Mouse (Mus musculus): ENCODE results near the gene Gm20388. TPM values are rescaled to one million over a fixed set of nuclear protein-coding genes. Genes with fewer than 3 reads are reported as not detected.

The Gm20388 gene
- polyA plus RNA-seq, 1 experiment from 2014 or later, result not detected

- Histone ChIP-seq H3K27ac (no peak overlapping the region), H3K4me1 (replicated peaks; ENCODE audit: control insufficient read depth, insufficient read depth, low read length) (peaks cover 28% of the 10 kb centered on the region), H3K27me3 (ENCODE audit: control insufficient read depth, insufficient read depth, low read length) (no peaks in the 10 kb centered on the region; the same call in 1 of the 2 replicates), H3K4me2 (replicated peaks) (no peak overlapping the region), H3K9ac (no peak overlapping the region), H3K9me3 (ENCODE audit: control insufficient read depth, low read length) (no peaks in the 10 kb centered on the region), H3K36me3 (replicated peaks; ENCODE audit: control insufficient read depth, insufficient read depth) (no peaks in the 10 kb centered on the region), H3K4me3 (replicated peaks; ENCODE audit: low read length) (no peak overlapping the region)
- DNase-seq (ENCODE audit: low spot score), result no peak
- no peak for ATAC-seq (ENCODE audit: low FRiP score)
- 44% methylated on average over 4 of the region's 4 CpGs for WGBS
These were observed 3821.7 kb downstream of the Gm20388 start for GRCm38 (mm10) chr8:123732332-123732731.

DNA sequence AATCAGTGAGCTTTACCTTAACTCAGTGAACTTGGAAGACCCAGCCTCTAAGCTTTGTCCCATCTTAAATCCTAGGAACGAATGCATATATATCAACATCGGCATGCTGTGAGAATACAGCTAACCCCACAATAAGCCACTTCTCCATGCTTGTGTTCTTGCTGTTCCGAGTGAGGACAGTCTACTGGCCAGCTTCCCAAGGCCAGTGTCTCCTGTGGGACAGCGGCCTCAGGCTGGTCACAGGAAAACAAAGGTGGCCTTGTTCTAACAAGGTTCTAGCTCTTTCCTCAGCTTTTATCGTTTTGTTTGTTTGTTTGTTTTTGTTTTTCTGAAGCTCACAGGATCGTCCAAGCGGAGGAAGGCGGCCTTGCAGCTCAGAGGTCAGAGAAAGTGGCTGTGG, 3823.8 kb downstream of the Gm20388 start:
- H3K4me2 ChIP-seq (replicated peaks), result no peak overlapping the region
- H3K27ac ChIP-seq, result no peak overlapping the region
- no peaks in the 10 kb centered on the region; the same call in 1 of the 2 replicates for H3K27me3 ChIP-seq (ENCODE audit: control insufficient read depth, insufficient read depth, low read length)
- H3K9me3 ChIP-seq (ENCODE audit: control insufficient read depth, low read length), result no peaks in the 10 kb centered on the region
- WGBS, result 81% methylated on average over 8 of the region's 8 CpGs
- no peak overlapping the region for H3K9ac ChIP-seq
- H3K4me3 ChIP-seq (replicated peaks; ENCODE audit: low read length), result no peak overlapping the region
- no peak for ATAC-seq (ENCODE audit: low FRiP score)
- H3K36me3 ChIP-seq (replicated peaks; ENCODE audit: control insufficient read depth, insufficient read depth), result no peaks in the 10 kb centered on the region
- H3K4me1 ChIP-seq (replicated peaks; ENCODE audit: control insufficient read depth, insufficient read depth, low read length), result peaks cover 13% of the 10 kb centered on the region
- no peak for DNase-seq (ENCODE audit: low spot score)

GRCm38 (mm10) chr8:123736974-123737373, 3826.3 kb downstream of the Gm20388 start:
- H3K27ac ChIP-seq, result no peak overlapping the region
- H3K36me3 ChIP-seq (replicated peaks; ENCODE audit: control insufficient read depth, insufficient read depth), result no peaks in the 10 kb centered on the region
- H3K9ac ChIP-seq, result no peak overlapping the region
- DNase-seq (ENCODE audit: low spot score) (no peak), ATAC-seq (ENCODE audit: low FRiP score) (no peak)
- H3K27me3 ChIP-seq (ENCODE audit: control insufficient read depth, insufficient read depth, low read length), result no peaks in the 10 kb centered on the region; the same call in 1 of the 2 replicates
- no peak overlapping the region for H3K4me3 ChIP-seq (replicated peaks; ENCODE audit: low read length)
- H3K4me2 ChIP-seq (replicated peaks), result no peak overlapping the region
- no peaks in the 10 kb centered on the region for H3K9me3 ChIP-seq (ENCODE audit: control insufficient read depth, low read length)
- 0 out of 2 replicates have a peak, but pooled peaks cover 7% of the 10 kb centered on the region for H3K4me1 ChIP-seq (replicated peaks; ENCODE audit: control insufficient read depth, insufficient read depth, low read length)
- 80% methylated on average over 9 of the region's 9 CpGs for WGBS

DNA sequence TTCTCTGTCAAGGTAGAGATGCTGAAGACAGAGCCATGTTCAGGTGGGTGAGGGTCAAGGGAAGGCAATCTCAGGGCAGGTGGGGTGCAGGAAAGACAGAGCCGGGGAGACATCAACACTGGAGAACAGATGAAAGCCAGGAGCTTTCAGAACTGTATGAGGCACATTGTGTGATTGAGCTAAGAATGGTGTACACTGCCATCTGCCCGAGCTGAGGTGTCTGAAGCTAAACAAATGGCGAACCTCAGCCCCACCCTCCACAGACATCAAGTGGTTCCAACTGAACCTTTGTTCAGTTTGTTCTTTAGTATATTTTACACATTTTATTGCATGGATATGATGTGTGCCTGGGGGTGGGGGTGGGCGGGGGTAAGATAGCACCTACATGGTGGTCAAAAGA, 3829.6 kb downstream of the Gm20388 start:
- ATAC-seq (ENCODE audit: low FRiP score) (no peak), DNase-seq (ENCODE audit: low spot score) (no peak)
- no peaks in the 10 kb centered on the region for H3K9me3 ChIP-seq (ENCODE audit: control insufficient read depth, low read length)
- WGBS, result 77% methylated on average over 4 of the region's 4 CpGs
- no peaks in the 10 kb centered on the region for H3K27me3 ChIP-seq (ENCODE audit: control insufficient read depth, insufficient read depth, low read length)
- no peak overlapping the region for H3K4me2 ChIP-seq (replicated peaks)
- no peak overlapping the region for H3K4me3 ChIP-seq (replicated peaks; ENCODE audit: low read length)
- 0 out of 2 replicates have a peak, but pooled peaks cover 7% of the 10 kb centered on the region for H3K4me1 ChIP-seq (replicated peaks; ENCODE audit: control insufficient read depth, insufficient read depth, low read length)
- no peaks in the 10 kb centered on the region for H3K36me3 ChIP-seq (replicated peaks; ENCODE audit: control insufficient read depth, insufficient read depth)
- no peak overlapping the region for H3K9ac ChIP-seq
- H3K27ac ChIP-seq, result no peak overlapping the region

GRCm38 (mm10) chr8:123741232-123741631, 3830.6 kb downstream of the Gm20388 start:
- Histone ChIP-seq H3K9me3 (ENCODE audit: control insufficient read depth, low read length) (no peaks in the 10 kb centered on the region), H3K9ac (no peak overlapping the region), H3K4me3 (replicated peaks; ENCODE audit: low read length) (no peak overlapping the region), H3K4me2 (replicated peaks) (no peak overlapping the region), H3K36me3 (replicated peaks; ENCODE audit: control insufficient read depth, insufficient read depth) (no peaks in the 10 kb centered on the region), H3K4me1 (replicated peaks; ENCODE audit: control insufficient read depth, insufficient read depth, low read length) (0 out of 2 replicates have a peak, but pooled peaks cover 7% of the 10 kb centered on the region), H3K27ac (0 out of 2 replicates have a peak overlapping the region, but pooled peaks have one; percentile 5), H3K27me3 (ENCODE audit: control insufficient read depth, insufficient read depth, low read length) (no peaks in the 10 kb centered on the region)
- 41% methylated on average over 9 of the region's 9 CpGs for WGBS
- no peak for DNase-seq (ENCODE audit: low spot score)
- ATAC-seq (ENCODE audit: low FRiP score), result no peak

DNA sequence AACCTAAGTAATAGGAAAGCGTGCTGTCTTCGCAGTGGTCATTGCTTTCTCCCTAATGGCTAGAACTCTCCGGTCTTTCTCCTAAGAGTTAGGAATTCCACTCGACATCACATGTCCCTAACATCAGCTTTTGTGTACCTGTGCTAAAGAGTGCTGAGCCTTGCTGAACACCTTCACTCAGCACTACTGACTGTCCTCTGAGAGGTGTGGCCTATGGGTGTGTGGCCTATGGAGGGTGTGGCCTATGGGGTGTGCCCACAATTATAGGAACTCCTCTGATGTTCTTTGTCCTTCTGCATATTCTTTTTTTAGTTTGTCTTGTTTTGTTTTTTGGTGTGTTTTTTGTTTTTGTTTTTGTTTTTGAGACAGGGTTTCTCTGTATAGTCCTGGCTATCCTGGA, 3835.8 kb downstream of the Gm20388 start:
- Histone ChIP-seq H3K27ac (no peak overlapping the region), H3K9ac (no peak overlapping the region), H3K4me2 (replicated peaks) (no peak overlapping the region), H3K9me3 (ENCODE audit: control insufficient read depth, low read length) (no peaks in the 10 kb centered on the region), H3K36me3 (replicated peaks; ENCODE audit: control insufficient read depth, insufficient read depth) (no peaks in the 10 kb centered on the region), H3K4me1 (replicated peaks; ENCODE audit: control insufficient read depth, insufficient read depth, low read length) (0 out of 2 replicates have a peak, but pooled peaks cover 5% of the 10 kb centered on the region), H3K4me3 (replicated peaks; ENCODE audit: low read length) (no peak overlapping the region), H3K27me3 (ENCODE audit: control insufficient read depth, insufficient read depth, low read length) (no peaks in the 10 kb centered on the region)
- ATAC-seq (ENCODE audit: low FRiP score) (no peak), DNase-seq (ENCODE audit: low spot score) (no peak)
- WGBS, result 94% methylated on average over 4 of the region's 4 CpGs

GRCm38 (mm10) chr8:123747772-123748171, 3837.1 kb downstream of the Gm20388 start:
- WGBS, result 43% methylated on average over 5 of the region's 5 CpGs

GRCm38 (mm10) chr8:123750171-123750693, 3839.6 kb downstream of the Gm20388 start:
- no peaks in the 10 kb centered on the region for H3K9me3 ChIP-seq (ENCODE audit: control insufficient read depth, low read length)
- H3K4me3 ChIP-seq (replicated peaks; ENCODE audit: low read length), result no peak overlapping the region
- H3K4me1 ChIP-seq (replicated peaks; ENCODE audit: control insufficient read depth, insufficient read depth, low read length), result peaks cover 20% of the 10 kb centered on the region
- H3K27me3 ChIP-seq (ENCODE audit: control insufficient read depth, insufficient read depth, low read length), result no peaks in the 10 kb centered on the region
- 77% methylated on average over 5 of the region's 5 CpGs for WGBS
- no peak overlapping the region for H3K4me2 ChIP-seq (replicated peaks)
- ATAC-seq (ENCODE audit: low FRiP score), result no peak
- no peak overlapping the region for H3K27ac ChIP-seq
- DNase-seq (ENCODE audit: low spot score), result no peak
- no peaks in the 10 kb centered on the region for H3K36me3 ChIP-seq (replicated peaks; ENCODE audit: control insufficient read depth, insufficient read depth)
- H3K9ac ChIP-seq, result no peak overlapping the region

More at GRCm38 (mm10) chr8:123747772-123748171, 3837.1 kb downstream of the Gm20388 start:
- H3K36me3 ChIP-seq (replicated peaks; ENCODE audit: control insufficient read depth, insufficient read depth), result no peaks in the 10 kb centered on the region
- H3K4me2 ChIP-seq (replicated peaks), result no peak overlapping the region
- H3K27me3 ChIP-seq (ENCODE audit: control insufficient read depth, insufficient read depth, low read length), result no peaks in the 10 kb centered on the region
- H3K9ac ChIP-seq, result no peak overlapping the region
- H3K4me3 ChIP-seq (replicated peaks; ENCODE audit: low read length), result no peak overlapping the region
- ATAC-seq (ENCODE audit: low FRiP score) (no peak), DNase-seq (ENCODE audit: low spot score) (no peak)
- H3K27ac ChIP-seq, result no peak overlapping the region
- H3K4me1 ChIP-seq (replicated peaks; ENCODE audit: control insufficient read depth, insufficient read depth, low read length), result 0 out of 2 replicates have a peak, but pooled peaks cover 3% of the 10 kb centered on the region
- no peaks in the 10 kb centered on the region for H3K9me3 ChIP-seq (ENCODE audit: control insufficient read depth, low read length)

DNA sequence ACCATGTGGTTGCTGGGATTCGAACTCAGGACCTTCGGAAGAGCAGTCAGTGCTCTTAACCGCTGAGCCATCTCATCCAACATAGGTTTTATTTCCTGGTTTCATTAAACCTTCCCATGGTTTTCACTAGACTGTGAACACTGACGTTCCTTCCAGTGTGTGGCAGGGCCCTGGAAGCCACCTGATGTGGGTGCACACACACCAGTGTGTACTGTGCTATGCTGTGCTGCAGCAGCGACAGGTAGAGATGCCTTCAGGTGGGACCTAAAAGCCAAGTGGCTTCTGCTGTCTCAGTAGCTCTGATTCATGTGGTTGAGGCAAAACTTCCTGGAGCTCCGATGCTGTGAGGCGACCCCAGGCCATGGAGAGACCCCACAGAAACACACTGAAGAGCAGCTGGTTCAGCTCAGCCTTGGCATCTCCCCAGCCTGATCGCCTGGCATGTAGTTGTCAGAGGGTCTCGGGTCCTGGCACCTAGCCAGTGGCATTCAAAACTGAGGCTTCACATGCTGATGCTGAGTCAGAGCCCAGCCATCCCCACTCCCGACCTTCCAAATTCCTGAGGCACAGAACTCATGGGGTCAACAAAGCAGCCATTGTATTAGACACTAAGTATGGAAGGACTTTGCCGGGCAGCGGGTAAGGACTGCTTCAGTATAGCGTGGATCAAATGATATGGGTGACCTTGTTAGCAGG, 3842.3 kb downstream of the Gm20388 start:
- Histone ChIP-seq H3K9ac (no peak overlapping the region), H3K4me3 (replicated peaks; ENCODE audit: low read length) (no peak overlapping the region), H3K27ac (0 out of 2 replicates have a peak overlapping the region, but pooled peaks have one; percentile 3), H3K27me3 (ENCODE audit: control insufficient read depth, insufficient read depth, low read length) (no peaks in the 10 kb centered on the region), H3K9me3 (ENCODE audit: control insufficient read depth, low read length) (no peaks in the 10 kb centered on the region), H3K36me3 (replicated peaks; ENCODE audit: control insufficient read depth, insufficient read depth) (no peaks in the 10 kb centered on the region), H3K4me2 (replicated peaks) (no peak overlapping the region), H3K4me1 (replicated peaks; ENCODE audit: control insufficient read depth, insufficient read depth, low read length) (peaks cover 20% of the 10 kb centered on the region)
- DNase-seq (ENCODE audit: low spot score) (peak; percentile 75), ATAC-seq (ENCODE audit: low FRiP score) (peak; percentile 72; the same call in 1 of the 2 replicates)
- 48% methylated on average over 13 of the region's 13 CpGs for WGBS
